Mouse (Mus musculus): Measurements from ENCODE around the gene Hspb1. TPM values are rescaled to one million over a fixed set of nuclear protein-coding genes. Genes with fewer than 3 reads are reported as not detected.

Hspb1 gene
- total RNA-seq (2014; fragmentation: Nextera tagmentation) (not detected in 2 replicates), total RNA-seq (2017) (0.12 TPM in 1 of 2 replicates, not detected in the other), polyA plus RNA-seq (2012) (not detected in 2 replicates)

DNA sequence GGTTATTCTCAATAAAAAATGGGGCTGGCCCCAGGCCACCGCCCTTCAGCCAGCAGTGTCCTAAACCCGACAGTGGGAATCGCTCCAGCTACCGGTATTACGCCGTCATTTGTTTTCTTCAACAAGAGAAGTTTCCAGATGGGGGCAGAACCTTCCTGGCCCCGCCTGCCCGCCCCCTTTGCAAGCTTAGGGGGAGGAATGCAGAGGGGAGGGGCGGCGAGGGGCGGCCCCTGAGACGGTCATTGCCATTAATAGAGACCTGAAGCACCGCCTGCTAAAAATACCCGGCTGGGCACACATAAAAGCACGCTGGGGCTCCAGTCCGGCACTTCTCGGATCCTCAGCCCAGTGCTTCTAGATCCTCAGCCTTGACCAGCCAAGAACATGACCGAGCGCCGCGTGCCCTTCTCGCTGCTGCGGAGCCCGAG lies at the start of gene Hspb1:
Gene Hspb1 (plus strand): TSS at position 245 of the 428 bp plus-strand sequence.
- Histone ChIP-seq H3K27me3 (ENCODE audit: insufficient read depth, low read length) (peaks cover 11% of the 10 kb centered on the region; the same call in 1 of the 2 replicates), H3K9me3 (replicated peaks) (no peaks in the 10 kb centered on the region; the same call in 1 of the 2 replicates), H3K4me1 (ENCODE audit: insufficient read depth, low read depth, low read length) (no peaks in the 10 kb centered on the region), H3K4me3 (ENCODE audit: low read depth, low read length) (no peak within 1 kb of the TSS), H3K36me3 (replicated peaks) (no peaks in the 10 kb centered on the region)
- TF ChIP-seq GATA1 (IDR thresholded peaks at IDR 0.05; ENCODE audit: borderline replicate concordance, low read length) (no peak), CTCF (IDR thresholded peaks at IDR 0.05; ENCODE audit: low read depth, low read length) (no peak), POLR2AphosphoS5 (IDR thresholded peaks at IDR 0.05; ENCODE audit: insufficient replicate concordance, low read depth, low read length) (no peak), GATA2 (IDR thresholded peaks at IDR 0.05; ENCODE audit: borderline replicate concordance, low read depth, low read length) (no peak), TAL1 (conservative IDR thresholded peaks at IDR 0.05; ENCODE audit: low read depth, low read length) (no peak)
- no peak for ATAC-seq (ENCODE audit: extremely low read depth, insufficient number of reproducible peaks, low FRiP score, poor library complexity, severe bottlenecking)
- DNase-seq (ENCODE audit: low spot score), result no peak

DNA sequence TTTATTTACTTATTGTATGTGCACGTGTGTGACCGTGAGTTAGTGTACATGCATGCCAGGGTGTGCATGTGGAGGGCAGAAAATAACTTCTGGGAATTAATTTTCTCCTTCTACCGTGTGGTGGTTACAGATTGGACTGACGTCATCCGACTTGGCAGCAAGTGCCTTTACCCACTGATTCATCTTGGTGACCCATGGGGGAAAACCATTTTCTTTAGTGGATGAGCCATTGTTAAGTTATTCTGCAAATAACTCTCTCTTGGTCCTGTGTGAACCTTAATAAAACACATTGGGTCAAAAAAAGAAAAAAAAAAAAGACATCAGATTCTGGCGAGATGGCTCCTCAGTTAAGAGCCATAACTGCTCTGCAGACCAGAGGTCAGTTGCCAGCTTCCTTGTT lies 46.1 kb upstream of the Hspb1 start:
- DNase-seq (ENCODE audit: low spot score) (no peak), ATAC-seq (ENCODE audit: extremely low read depth, insufficient number of reproducible peaks, low FRiP score, poor library complexity, severe bottlenecking) (no peak)
- H3K4me3 ChIP-seq (ENCODE audit: low read depth, low read length), result no peak overlapping the region
- no peaks in the 10 kb centered on the region for H3K27me3 ChIP-seq (ENCODE audit: insufficient read depth, low read length)
- H3K9me3 ChIP-seq (replicated peaks), result no peaks in the 10 kb centered on the region
- no peaks in the 10 kb centered on the region for H3K36me3 ChIP-seq (replicated peaks)
- no peaks in the 10 kb centered on the region for H3K4me1 ChIP-seq (ENCODE audit: insufficient read depth, low read depth, low read length)
- TF ChIP-seq CTCF (IDR thresholded peaks at IDR 0.05; ENCODE audit: low read depth, low read length), result no peak

DNA sequence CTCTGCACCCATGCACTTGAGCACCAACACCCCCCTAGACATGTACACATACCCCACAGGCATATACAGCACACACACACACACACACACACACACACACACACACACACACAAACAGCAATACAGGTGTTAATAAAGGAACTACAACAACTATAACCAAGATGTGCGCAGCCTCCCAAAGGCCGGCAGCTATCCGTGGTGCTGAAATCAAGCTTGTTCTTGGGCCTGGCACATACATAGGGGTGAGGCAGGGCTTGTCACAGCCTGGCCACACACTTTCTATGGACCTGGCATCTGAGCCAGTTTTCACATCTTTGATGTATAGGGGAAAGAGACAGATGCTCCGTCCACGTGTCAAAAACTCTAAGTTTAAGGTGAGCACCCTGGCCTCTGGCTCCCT lies 44.3 kb upstream of the Hspb1 start:
- no peaks in the 10 kb centered on the region for H3K4me1 ChIP-seq (ENCODE audit: insufficient read depth, low read depth, low read length)
- 0 out of 2 replicates have a peak, but pooled peaks cover 4% of the 10 kb centered on the region for H3K9me3 ChIP-seq (replicated peaks)
- peak; percentile 22 for DNase-seq (ENCODE audit: low spot score)
- TF ChIP-seq CTCF (IDR thresholded peaks at IDR 0.05; ENCODE audit: low read depth, low read length) (no peak), TAL1 (conservative IDR thresholded peaks at IDR 0.05; ENCODE audit: low read depth, low read length) (no peak)
- no peaks in the 10 kb centered on the region for H3K36me3 ChIP-seq (replicated peaks)
- no peak overlapping the region for H3K4me3 ChIP-seq (ENCODE audit: low read depth, low read length)
- no peak for ATAC-seq (ENCODE audit: extremely low read depth, insufficient number of reproducible peaks, low FRiP score, poor library complexity, severe bottlenecking)
- no peaks in the 10 kb centered on the region for H3K27me3 ChIP-seq (ENCODE audit: insufficient read depth, low read length)

GRCm38 (mm10) chr5:135845676-135846320 lies 41.9 kb upstream of the Hspb1 start:
- TF ChIP-seq POLR2AphosphoS5 (IDR thresholded peaks at IDR 0.05; ENCODE audit: insufficient replicate concordance, low read depth, low read length), result no peak
- no peak for TF ChIP-seq GATA1 (IDR thresholded peaks at IDR 0.05; ENCODE audit: borderline replicate concordance, low read length)
- no peak for TF ChIP-seq GATA2 (IDR thresholded peaks at IDR 0.05; ENCODE audit: borderline replicate concordance, low read depth, low read length)
- no peak for TF ChIP-seq TAL1 (conservative IDR thresholded peaks at IDR 0.05; ENCODE audit: low read depth, low read length)
- no peak for TF ChIP-seq CTCF (IDR thresholded peaks at IDR 0.05; ENCODE audit: low read depth, low read length)
- Histone ChIP-seq H3K36me3 (replicated peaks) (no peaks in the 10 kb centered on the region), H3K4me1 (ENCODE audit: insufficient read depth, low read depth, low read length) (no peaks in the 10 kb centered on the region), H3K4me3 (ENCODE audit: low read depth, low read length) (no peak overlapping the region), H3K27me3 (ENCODE audit: insufficient read depth, low read length) (peaks cover under 1% of the 10 kb centered on the region; the same call in 1 of the 2 replicates), H3K9me3 (replicated peaks) (0 out of 2 replicates have a peak, but pooled peaks cover 4% of the 10 kb centered on the region)
- DNase-seq (ENCODE audit: low spot score) (no peak), ATAC-seq (ENCODE audit: extremely low read depth, insufficient number of reproducible peaks, low FRiP score, poor library complexity, severe bottlenecking) (no peak)

GRCm38 (mm10) chr5:135847460-135847859 lies 40.3 kb upstream of the Hspb1 start:
- Histone ChIP-seq H3K9me3 (replicated peaks) (0 out of 2 replicates have a peak, but pooled peaks cover 4% of the 10 kb centered on the region), H3K36me3 (replicated peaks) (no peaks in the 10 kb centered on the region), H3K27me3 (ENCODE audit: insufficient read depth, low read length) (peaks cover 17% of the 10 kb centered on the region), H3K4me1 (ENCODE audit: insufficient read depth, low read depth, low read length) (no peaks in the 10 kb centered on the region), H3K4me3 (ENCODE audit: low read depth, low read length) (no peak overlapping the region)
- TF ChIP-seq GATA2 (IDR thresholded peaks at IDR 0.05; ENCODE audit: borderline replicate concordance, low read depth, low read length), result no peak
- no peak for TF ChIP-seq POLR2AphosphoS5 (IDR thresholded peaks at IDR 0.05; ENCODE audit: insufficient replicate concordance, low read depth, low read length)
- TF ChIP-seq TAL1 (conservative IDR thresholded peaks at IDR 0.05; ENCODE audit: low read depth, low read length), result no peak
- no peak for TF ChIP-seq CTCF (IDR thresholded peaks at IDR 0.05; ENCODE audit: low read depth, low read length)
- no peak for TF ChIP-seq GATA1 (IDR thresholded peaks at IDR 0.05; ENCODE audit: borderline replicate concordance, low read length)
- DNase-seq (ENCODE audit: low spot score) (no peak), ATAC-seq (ENCODE audit: extremely low read depth, insufficient number of reproducible peaks, low FRiP score, poor library complexity, severe bottlenecking) (no peak)

DNA sequence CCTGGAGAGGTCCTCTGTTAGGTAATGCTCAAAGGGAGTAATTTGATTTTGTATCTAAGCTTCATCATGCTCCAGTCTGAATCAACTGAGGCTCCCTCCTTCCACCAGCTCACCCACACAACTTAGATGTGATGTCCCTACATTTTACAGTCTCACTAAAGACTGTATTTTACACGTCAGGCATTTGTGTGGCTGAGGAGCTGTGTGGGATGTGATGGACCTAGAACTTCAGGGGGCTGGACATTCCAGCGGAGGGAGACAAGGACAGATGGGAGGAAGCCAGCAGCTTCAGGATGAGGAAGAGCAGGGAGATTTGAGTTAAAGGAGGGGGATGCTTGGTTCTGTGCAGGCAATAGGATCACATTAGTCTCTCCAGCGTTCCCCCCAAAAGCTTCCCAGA lies 39.8 kb upstream of the Hspb1 start:
- H3K4me1 ChIP-seq (ENCODE audit: insufficient read depth, low read depth, low read length), result no peaks in the 10 kb centered on the region
- no peak for ATAC-seq (ENCODE audit: extremely low read depth, insufficient number of reproducible peaks, low FRiP score, poor library complexity, severe bottlenecking)
- H3K4me3 ChIP-seq (ENCODE audit: low read depth, low read length), result no peak overlapping the region
- H3K9me3 ChIP-seq (replicated peaks), result 0 out of 2 replicates have a peak, but pooled peaks cover 4% of the 10 kb centered on the region
- DNase-seq (ENCODE audit: low spot score), result no peak
- H3K36me3 ChIP-seq (replicated peaks), result no peaks in the 10 kb centered on the region
- peaks cover 21% of the 10 kb centered on the region for H3K27me3 ChIP-seq (ENCODE audit: insufficient read depth, low read length)
- TF ChIP-seq TAL1 (conservative IDR thresholded peaks at IDR 0.05; ENCODE audit: low read depth, low read length) (no peak), GATA2 (IDR thresholded peaks at IDR 0.05; ENCODE audit: borderline replicate concordance, low read depth, low read length) (no peak), CTCF (IDR thresholded peaks at IDR 0.05; ENCODE audit: low read depth, low read length) (no peak), GATA1 (IDR thresholded peaks at IDR 0.05; ENCODE audit: borderline replicate concordance, low read length) (no peak), POLR2AphosphoS5 (IDR thresholded peaks at IDR 0.05; ENCODE audit: insufficient replicate concordance, low read depth, low read length) (no peak)

All from G1E (cell line).